Mouse (Mus musculus) left cerebral cortex, postnatal 14 days (tissue): ENCODE results near the gene Shank2. TPM values are rescaled to one million over a fixed set of nuclear protein-coding genes. Genes with fewer than 3 reads are reported as not detected.

Experiments
- DNase-seq, 2 experiments: peaks; one replicate each; pipeline ENCODE4 v3.0.0; 2021 to 2022; ENCODE audit warnings: low spot score in 2 of 2, mixed read lengths in 1 of 2
- intact Hi-C: fragments of 180-260 bp; cut with DNase I; formaldehyde crosslinking; loops from one replicate; pipeline ENCODE4 v1.15.1; 2025
- microRNA-seq, 2 experiments: library from miRNA; unstranded; fragments of <30 nt; microRNA quantifications; one replicate each; pipeline ENCODE4 v1.2.0; 2022
- total RNA-seq, 2 experiments: library from RNA; stranded (reverse); gene quantifications; 2 replicates each; pipeline ENCODE4 v1.2.3; 2021

Shank2 gene
- total RNA-seq, 2 experiments from 2014 or later: 170 to 187 TPM

GRCm38 (mm10) chr7:144470545-144471059, 468.9 kb downstream of the Shank2 start, which contains the start of gene Cttn:
Gene Cttn (minus strand): TSS chr7:144471009.
- intact Hi-C loops: no loop called here
- peak; percentile 88 to 92 for DNase-seq

GRCm38 (mm10) chr7:144471103-144471502, 469.4 kb downstream of the Shank2 start:
- DNase-seq: no peak
- intact Hi-C loops: no loop called here

GRCm38 (mm10) chr7:144473486-144473885, 471.8 kb downstream of the Shank2 start:
- intact Hi-C loops: no loop called here

More at GRCm38 (mm10) chr7:144473486-144473885, 471.8 kb downstream of the Shank2 start:
- DNase-seq: no peak

Small RNA genes lying within 50 kb of the gene (microRNA-seq; reads per million reads assigned to microRNA genes)
- 0.26 to 0.67 reads per million in 2 experiments for gene Mir3105

Other genes starting within 250 kb of the Shank2 start
- 10 to 100 TPM; 33.7 to 35.6 TPM for gene Osbpl5, start 244.9 kb upstream of the Shank2 start, total RNA-seq
- gene Mrgprg, start 234.9 kb upstream of the Shank2 start, total RNA-seq: not detected
- gene Mrgpre, start 217.4 kb upstream of the Shank2 start, total RNA-seq: 1 to 10 TPM; 7.4 to 8.7 TPM
- 1 to 10 TPM; 5.4 to 5.6 TPM for gene Nadsyn1, start 179.1 kb upstream of the Shank2 start, total RNA-seq
- 10 to 100 TPM; 56.2 to 59.3 TPM for gene Dhcr7, start 178.8 kb upstream of the Shank2 start, total RNA-seq
- gene Gm498, start 135.1 kb upstream of the Shank2 start, total RNA-seq: not detected